Mouse (Mus musculus): ENCODE measurements around the gene Fas.
A peak's percentile ranks its signal among the peaks of the same experiment; 100 is the strongest.

GRCm38 (mm10) chr19:34289948-34290789, at the start of gene Fas:
- TF ChIP-seq CTCF (IDR thresholded peaks at IDR 0.05; ENCODE audit: borderline replicate concordance, control insufficient read depth, extremely low read depth, insufficient read depth, low read length, poor library complexity) (no peak), POLR2A (IDR thresholded peaks at IDR 0.05; ENCODE audit: control insufficient read depth, extremely low read depth, insufficient read depth, low read length, poor library complexity) (peak; percentile 93)
